ENCODE assay signal across 19 mouse cellular contexts in genomic region chr5:113372449-113372848, GRCm38 (mm10). TPM values are rescaled to one million over a fixed set of nuclear protein-coding genes. Genes with fewer than 3 reads are reported as not detected.
A peak's percentile ranks its signal among the peaks of the same experiment; 100 is the strongest.
DNase-seq lines count a peak whose midpoint lies in the region; ATAC-seq lines count a peak whose summit lies in the region.
"Had no signal": no experiment of that assay in that cellular context is flagged by ENCODE, and none has a peak within 500 bp of the region (broad histone marks: within the 10 kb centered on the region; RNA-seq: fewer than 3 reads in every experiment).

No protein-coding gene starts in this region.

- H3K4me1 ChIP-seq in embryonic facial prominence, embryonic 11.5 days (ENCODE audit: control insufficient read depth, insufficient read depth, low read length): no peaks in the 10 kb centered on the region; the same call in 1 of the 2 replicates
- peaks cover 23% of the 10 kb centered on the region for H3K4me1 ChIP-seq in embryonic facial prominence, embryonic 15.5 days
- peaks cover 12% of the 10 kb centered on the region; the same call in 1 of the 2 replicates for H3K4me1 ChIP-seq in hindbrain, embryonic 14.5 days (replicated peaks; ENCODE audit: control insufficient read depth, insufficient read depth, low read length)
- peaks cover 11% of the 10 kb centered on the region for H3K4me1 ChIP-seq in midbrain, embryonic 14.5 days (ENCODE audit: control insufficient read depth, insufficient read depth, low read length)
- no peaks in the 10 kb centered on the region for H3K4me1 ChIP-seq in heart, embryonic 12.5 days (replicated peaks)

- no peak overlapping the region for H3K4me3 ChIP-seq in embryonic facial prominence, embryonic 11.5 days (ENCODE audit: low read depth, low read length)
- no peak overlapping the region for H3K4me3 ChIP-seq in embryonic facial prominence, embryonic 15.5 days (replicated peaks)
- no peak overlapping the region for H3K4me3 ChIP-seq in hindbrain, embryonic 14.5 days (replicated peaks; ENCODE audit: low read length)
- H3K4me3 ChIP-seq in midbrain, embryonic 14.5 days (replicated peaks; ENCODE audit: low read depth, low read length): no peak overlapping the region
- no peak overlapping the region for H3K4me3 ChIP-seq in heart, embryonic 12.5 days
- H3K4me3 ChIP-seq: erythroblast, embryonic 14.5 days had no signal

- H3K27me3 ChIP-seq in embryonic facial prominence, embryonic 11.5 days (ENCODE audit: control insufficient read depth, insufficient read depth, low read length): no peaks in the 10 kb centered on the region
- peaks cover 9% of the 10 kb centered on the region; the same call in 1 of the 2 replicates for H3K27me3 ChIP-seq in embryonic facial prominence, embryonic 15.5 days
- no peaks in the 10 kb centered on the region for H3K27me3 ChIP-seq in hindbrain, embryonic 14.5 days (ENCODE audit: control insufficient read depth, insufficient read depth, low read length)
- no peaks in the 10 kb centered on the region for H3K27me3 ChIP-seq in midbrain, embryonic 14.5 days (ENCODE audit: control insufficient read depth, insufficient read depth, low read length)
- peaks cover 40% of the 10 kb centered on the region for H3K27me3 ChIP-seq in heart, embryonic 12.5 days (replicated peaks)

- H3K9ac ChIP-seq in embryonic facial prominence, embryonic 11.5 days (replicated peaks; ENCODE audit: low read length): peak overlapping the region; percentile 32; the same call in 1 of the 2 replicates
- no peak overlapping the region for H3K9ac ChIP-seq in embryonic facial prominence, embryonic 15.5 days
- peak overlapping the region; percentile 53; the same call in 1 of the 2 replicates for H3K9ac ChIP-seq in hindbrain, embryonic 14.5 days
- peak overlapping the region; percentile 46 for H3K9ac ChIP-seq in midbrain, embryonic 14.5 days (replicated peaks; ENCODE audit: low read length)
- no peak overlapping the region for H3K9ac ChIP-seq in heart, embryonic 12.5 days

- no peak for DNase-seq in embryonic facial prominence, embryonic 11.5 days (ENCODE audit: low spot score)
- DNase-seq in hindbrain, embryonic 14.5 days (ENCODE audit: low spot score): no peak
- DNase-seq in midbrain, embryonic 14.5 days: no peak
- DNase-seq in spleen, adult 18-20 months: no peak
- no peak for DNase-seq in heart, adult 18-20 months
- DNase-seq: gastrocnemius, postnatal 10 days had no signal

- no peak overlapping the region for H3K27ac ChIP-seq in embryonic facial prominence, embryonic 11.5 days (replicated peaks; ENCODE audit: low read depth, low read length)
- no peak overlapping the region for H3K27ac ChIP-seq in embryonic facial prominence, embryonic 15.5 days (replicated peaks)
- H3K27ac ChIP-seq in hindbrain, embryonic 14.5 days: peak overlapping the region; percentile 71
- peak overlapping the region; percentile 73 for H3K27ac ChIP-seq in midbrain, embryonic 14.5 days (replicated peaks; ENCODE audit: low read depth, low read length)
- H3K27ac ChIP-seq in heart, embryonic 12.5 days (ENCODE audit: poor library complexity, severe bottlenecking): no peak overlapping the region
- H3K27ac ChIP-seq: heart, embryonic 13.5 days; stomach, postnatal 0 days had no signal

- ATAC-seq in embryonic facial prominence, embryonic 11.5 days (replicated peaks; ENCODE audit: insufficient number of reproducible peaks, low FRiP score, low TSS enrichment, low read depth): no peak
- no peak for ATAC-seq in embryonic facial prominence, embryonic 15.5 days (ENCODE audit: insufficient number of reproducible peaks, low FRiP score, low TSS enrichment, low read depth)
- no peak for ATAC-seq in hindbrain, embryonic 14.5 days (ENCODE audit: low FRiP score)
- ATAC-seq in midbrain, embryonic 14.5 days (ENCODE audit: low FRiP score, low TSS enrichment): no peak
- ATAC-seq in heart, embryonic 12.5 days (ENCODE audit: insufficient number of reproducible peaks, low FRiP score): no peak
- ATAC-seq: Patski had no signal

- no peaks in the 10 kb centered on the region for H3K9me3 ChIP-seq in embryonic facial prominence, embryonic 11.5 days (replicated peaks; ENCODE audit: control insufficient read depth, low read length)
- H3K9me3 ChIP-seq in embryonic facial prominence, embryonic 15.5 days (replicated peaks): no peaks in the 10 kb centered on the region
- H3K9me3 ChIP-seq in hindbrain, embryonic 14.5 days (ENCODE audit: control insufficient read depth, low read length): no peaks in the 10 kb centered on the region
- no peaks in the 10 kb centered on the region for H3K9me3 ChIP-seq in midbrain, embryonic 14.5 days (ENCODE audit: control insufficient read depth, low read length)
- no peaks in the 10 kb centered on the region for H3K9me3 ChIP-seq in heart, embryonic 12.5 days (replicated peaks)
- H3K9me3 ChIP-seq: heart, embryonic 13.5 days had no signal

- no peaks in the 10 kb centered on the region for H3K36me3 ChIP-seq in embryonic facial prominence, embryonic 11.5 days (replicated peaks; ENCODE audit: control insufficient read depth, insufficient read depth, low read depth, low read length)
- H3K36me3 ChIP-seq in embryonic facial prominence, embryonic 15.5 days: no peaks in the 10 kb centered on the region
- no peaks in the 10 kb centered on the region for H3K36me3 ChIP-seq in hindbrain, embryonic 14.5 days (replicated peaks; ENCODE audit: control insufficient read depth, insufficient read depth)
- no peaks in the 10 kb centered on the region for H3K36me3 ChIP-seq in midbrain, embryonic 14.5 days (ENCODE audit: control insufficient read depth, insufficient read depth, low read length)
- H3K36me3 ChIP-seq in heart, embryonic 12.5 days: no peaks in the 10 kb centered on the region
- H3K36me3 ChIP-seq: heart, embryonic 13.5 days had no signal

- WGBS in embryonic facial prominence, embryonic 11.5 days: 65% methylated on average over 4 of the region's 4 CpGs
- 67% methylated on average over 4 of the region's 4 CpGs for WGBS in embryonic facial prominence, embryonic 15.5 days
- 50% methylated on average over 4 of the region's 4 CpGs for WGBS in hindbrain, embryonic 14.5 days
- 58% methylated on average over 4 of the region's 4 CpGs for WGBS in midbrain, embryonic 14.5 days
- WGBS in heart, embryonic 12.5 days: 61% methylated on average over 4 of the region's 4 CpGs

- no peak overlapping the region for H3K4me2 ChIP-seq in embryonic facial prominence, embryonic 11.5 days (ENCODE audit: low read depth, low read length)
- 0 out of 2 replicates have a peak overlapping the region, but pooled peaks have one; percentile 42 for H3K4me2 ChIP-seq in embryonic facial prominence, embryonic 15.5 days (replicated peaks)
- peak overlapping the region; percentile 54 for H3K4me2 ChIP-seq in hindbrain, embryonic 14.5 days (replicated peaks)
- peak overlapping the region; percentile 64 for H3K4me2 ChIP-seq in midbrain, embryonic 14.5 days (ENCODE audit: low read length)
- no peak overlapping the region for H3K4me2 ChIP-seq in heart, embryonic 12.5 days

RNA-seq across cellular contexts. Expression of gene Aym1, which starts 15.4 kb away (rescaled TPM):
- polyA plus RNA-seq in embryonic facial prominence, embryonic 11.5 days (2014; fragmentation: Nextera tagmentation; extraction: Ambion mirVana): not detected in 2 replicates
- polyA plus RNA-seq in embryonic facial prominence, embryonic 15.5 days (2015; fragmentation: Nextera tagmentation; extraction: Ambion mirVana): not detected in 2 replicates
- polyA plus RNA-seq in hindbrain, embryonic 14.5 days (2014; fragmentation: Nextera tagmentation; extraction: Ambion mirVana): not detected in 2 replicates
- polyA plus RNA-seq in midbrain, embryonic 14.5 days (2014; fragmentation: Nextera tagmentation; extraction: Ambion mirVana): not detected in 2 replicates
- total RNA-seq in heart, adult 18-20 months (2021): not detected
- not detected in 2 replicates for polyA plus RNA-seq in heart, embryonic 12.5 days (2016; fragmentation: Nextera tagmentation; extraction: Ambion mirVana)
- total RNA-seq: adrenal gland, adult 18-20 months; CH12.LX; gastrocnemius, postnatal 10 days; layer of hippocampus, postnatal 10 days had no signal
- polyA plus RNA-seq: erythroblast, embryonic 14.5 days; heart, embryonic 13.5 days; kidney, embryonic 14.5 days; limb, embryonic 14.5 days; lung, embryonic 16.5 days; Patski; small intestine, adult 2 months; stomach, postnatal 0 days had no signal

Comparison
In these comparisons a context has a peak if more than half of its experiments do, and no peak if none do; other contexts are left out.
1. H3K4me2 ChIP-seq: peak in embryonic facial prominence, embryonic 15.5 days (single experiment), hindbrain, embryonic 14.5 days (single experiment) and midbrain, embryonic 14.5 days (single experiment); none in embryonic facial prominence, embryonic 11.5 days (single experiment) and heart, embryonic 12.5 days (single experiment).
2. H3K9ac ChIP-seq: peak in embryonic facial prominence, embryonic 11.5 days (single experiment), hindbrain, embryonic 14.5 days (single experiment) and midbrain, embryonic 14.5 days (single experiment); none in embryonic facial prominence, embryonic 15.5 days (single experiment) and heart, embryonic 12.5 days (single experiment).
3. H3K27ac ChIP-seq: peak in hindbrain, embryonic 14.5 days (single experiment) and midbrain, embryonic 14.5 days (single experiment); none in embryonic facial prominence, embryonic 11.5 days (single experiment), embryonic facial prominence, embryonic 15.5 days (single experiment) and heart, embryonic 12.5 days (single experiment).